Mouse (Mus musculus) brain, embryonic 18.5 days (tissue): ENCODE data around the gene Azin2.

Source experiments
- DNase-seq: peaks from one replicate; pipeline ENCODE4 v3.0.0-alpha.2; 2012; ENCODE audit warnings: low read depth, low spot score

The Azin2 gene

GRCm38 (mm10) chr4:128962029-128962925 lies at the start of gene Azin2:
Azin2 (minus strand) TSS chr4:128962442.
- DNase-seq, result peak; percentile 78

- DNase-seq, result peak; percentile 26
Observed at GRCm38 (mm10) chr4:129011604-129012121, 49.4 kb upstream of the Azin2 start.

GRCm38 (mm10) chr4:129009521-129009920 lies 47.3 kb upstream of the Azin2 start:
- DNase-seq, result no peak

GRCm38 (mm10) chr4:129008672-129009071 lies 46.4 kb upstream of the Azin2 start:
- DNase-seq, result no peak

GRCm38 (mm10) chr4:129008006-129008519 lies 45.8 kb upstream of the Azin2 start:
- no peak for DNase-seq

GRCm38 (mm10) chr4:129003720-129004119 lies 41.5 kb upstream of the Azin2 start:
- DNase-seq, result no peak

- no peak for DNase-seq
Observed at GRCm38 (mm10) chr4:129000786-129001185, 38.5 kb upstream of the Azin2 start.

- DNase-seq, result no peak
Observed at GRCm38 (mm10) chr4:128998401-128998800, 36.2 kb upstream of the Azin2 start.

- no peak for DNase-seq
Observed at GRCm38 (mm10) chr4:128997258-128997657, 35.0 kb upstream of the Azin2 start.

- DNase-seq, result no peak
Observed at GRCm38 (mm10) chr4:128995238-128995637, 33.0 kb upstream of the Azin2 start.

GRCm38 (mm10) chr4:128993675-128994074 lies 31.4 kb upstream of the Azin2 start:
- DNase-seq, result no peak

- peak; percentile 95 for DNase-seq
Observed at GRCm38 (mm10) chr4:128993025-128993662, 30.9 kb upstream of the Azin2 start.

- no peak for DNase-seq
Observed at GRCm38 (mm10) chr4:128992176-128992575, 29.9 kb upstream of the Azin2 start.

- DNase-seq, result no peak
Observed at GRCm38 (mm10) chr4:128991500-128992008, 29.3 kb upstream of the Azin2 start, which contains the start of gene Ak2. Ak2 (plus strand) TSS chr4:128991958.

- DNase-seq, result no peak
Observed at GRCm38 (mm10) chr4:128989678-128990077, 27.4 kb upstream of the Azin2 start.

GRCm38 (mm10) chr4:128988911-128989310 lies 26.7 kb upstream of the Azin2 start:
- no peak for DNase-seq

- no peak for DNase-seq
Observed at GRCm38 (mm10) chr4:128984600-128984999, 22.4 kb upstream of the Azin2 start.

- DNase-seq, result no peak
Observed at GRCm38 (mm10) chr4:128983656-128984055, 21.4 kb upstream of the Azin2 start.

GRCm38 (mm10) chr4:128983151-128983550 lies 20.9 kb upstream of the Azin2 start:
- DNase-seq, result no peak

- DNase-seq, result no peak
Observed at GRCm38 (mm10) chr4:128981833-128982180, 19.6 kb upstream of the Azin2 start.

GRCm38 (mm10) chr4:128980890-128981832 lies 18.9 kb upstream of the Azin2 start:
- DNase-seq, result no peak
